Mouse (Mus musculus) liver, embryonic 15.5 days (tissue): ENCODE results near the gene Ubac2. TPM values are rescaled to one million over a fixed set of nuclear protein-coding genes. Genes with fewer than 3 reads are reported as not detected.

Experiments used
- ATAC-seq: fragments of 200-750 bp; cut with Nextera tagmentation; 2 replicates; pipeline ENCODE4 v1.8.0; 2017; ENCODE audit warnings: moderate number of reproducible peaks, mild to moderate bottlenecking, moderate library complexity; ENCODE audit not compliant: insufficient read depth
- H3K27ac ChIP-seq: fragments of 300-500 bp; sonication (generic); replicated peaks from 2 replicates; pipeline ENCODE4 v1.5.1; 2015; ENCODE audit warnings: mild to moderate bottlenecking, inconsistent platforms
- H3K27me3 ChIP-seq: fragments of 300-500 bp; sonication (generic); 2 replicates; pipeline ENCODE4 v1.6.1; 2015; ENCODE audit warnings: mild to moderate bottlenecking, inconsistent platforms
- H3K36me3 ChIP-seq: fragments of 300-500 bp; sonication (generic); replicated peaks from 2 replicates; pipeline ENCODE4 v1.6.1; 2015; ENCODE audit warnings: moderate library complexity, mild to moderate bottlenecking, inconsistent platforms
- H3K4me1 ChIP-seq: fragments of 300-500 bp; sonication (generic); replicated peaks from 2 replicates; pipeline ENCODE4 v1.6.1; 2015; ENCODE audit warnings: inconsistent platforms
- H3K4me2 ChIP-seq: fragments of 300-500 bp; sonication (generic); 2 replicates; pipeline ENCODE4 v1.6.1; 2015; ENCODE audit warnings: moderate library complexity, mild to moderate bottlenecking, inconsistent platforms
- H3K4me3 ChIP-seq: fragments of 300-500 bp; sonication (generic); replicated peaks from 2 replicates; pipeline ENCODE4 v1.5.1; 2015; ENCODE audit warnings: mild to moderate bottlenecking, inconsistent platforms
- H3K9ac ChIP-seq: fragments of 300-500 bp; sonication (generic); 2 replicates; pipeline ENCODE4 v1.6.1; 2015; ENCODE audit warnings: moderate library complexity, mild to moderate bottlenecking, inconsistent platforms
- H3K9me3 ChIP-seq: fragments of 300-500 bp; sonication (generic); replicated peaks from 2 replicates; pipeline ENCODE4 v1.6.1; 2016; ENCODE audit warnings: inconsistent platforms
- WGBS: fragments of 180-500 bp; shearing (Covaris S2); methylation state at CpG from one replicate; pipeline ENCODE4 v1.1.7; 2015; ENCODE audit warnings: mixed read lengths; ENCODE audit not compliant: insufficient replicate concordance; 5-methylcytosine and 5-hydroxymethylcytosine counted together
- polyA plus RNA-seq: library from polyadenylated mRNA; unstranded; fragments of >200 nt; fragmentation: Nextera tagmentation; extraction: Ambion mirVana; gene quantifications from 2 replicates; pipeline ENCODE4 v1.2.1, GENCODE M21; 2015

The Ubac2 gene
- polyA plus RNA-seq, 1 experiment from 2014 or later: 20.0 TPM

GRCm38 (mm10) chr14:121959538-121959980, 81.1 kb downstream of the Ubac2 start:
- WGBS: 69% methylated on average over 3 of the region's 3 CpGs
- Histone ChIP-seq H3K4me3 (no peak overlapping the region), H3K27ac (no peak overlapping the region), H3K9me3 (no peaks in the 10 kb centered on the region), H3K9ac (no peak overlapping the region), H3K36me3 (no peaks in the 10 kb centered on the region), H3K4me2 (no peak overlapping the region), H3K4me1 (peaks cover 34% of the 10 kb centered on the region), H3K27me3 (no peaks in the 10 kb centered on the region)
- no peak for ATAC-seq

GRCm38 (mm10) chr14:121960031-121960430, 81.6 kb downstream of the Ubac2 start:
- Histone ChIP-seq H3K9ac (no peak overlapping the region), H3K9me3 (no peaks in the 10 kb centered on the region), H3K4me2 (no peak overlapping the region), H3K4me3 (no peak overlapping the region), H3K36me3 (no peaks in the 10 kb centered on the region), H3K27ac (no peak overlapping the region), H3K27me3 (no peaks in the 10 kb centered on the region), H3K4me1 (peaks cover 34% of the 10 kb centered on the region)
- no peak for ATAC-seq
- 59% methylated on average over 4 of the region's 4 CpGs for WGBS

- no peaks in the 10 kb centered on the region for H3K9me3 ChIP-seq
- no peak for ATAC-seq
- no peak overlapping the region for H3K4me2 ChIP-seq
- no peak overlapping the region for H3K9ac ChIP-seq
- H3K4me3 ChIP-seq: no peak overlapping the region
- H3K36me3 ChIP-seq: no peaks in the 10 kb centered on the region
- 28% methylated on average over 2 of the region's 2 CpGs for WGBS
- no peaks in the 10 kb centered on the region for H3K27me3 ChIP-seq
- peaks cover 34% of the 10 kb centered on the region for H3K4me1 ChIP-seq
- no peak overlapping the region for H3K27ac ChIP-seq
Measured at GRCm38 (mm10) chr14:121960531-121960930, 82.1 kb downstream of the Ubac2 start.

GRCm38 (mm10) chr14:121960997-121961396, 82.6 kb downstream of the Ubac2 start:
- WGBS: 33% methylated on average over 6 of the region's 6 CpGs
- Histone ChIP-seq H3K4me2 (no peak overlapping the region), H3K9ac (no peak overlapping the region), H3K9me3 (no peaks in the 10 kb centered on the region), H3K27me3 (no peaks in the 10 kb centered on the region), H3K4me1 (peaks cover 34% of the 10 kb centered on the region), H3K27ac (no peak overlapping the region), H3K4me3 (no peak overlapping the region), H3K36me3 (no peaks in the 10 kb centered on the region)
- no peak for ATAC-seq

GRCm38 (mm10) chr14:121961496-121962127, 83.2 kb downstream of the Ubac2 start:
- Histone ChIP-seq H3K27me3 (no peaks in the 10 kb centered on the region), H3K36me3 (no peaks in the 10 kb centered on the region), H3K9ac (no peak overlapping the region), H3K4me3 (no peak overlapping the region), H3K27ac (no peak overlapping the region), H3K9me3 (no peaks in the 10 kb centered on the region), H3K4me2 (no peak overlapping the region), H3K4me1 (peaks cover 30% of the 10 kb centered on the region)
- ATAC-seq: 0 out of 2 replicates have a peak, but pooled peaks have one; percentile 11
- WGBS: 59% methylated on average over 12 of the region's 12 CpGs

- ATAC-seq: no peak
- Histone ChIP-seq H3K9ac (no peak overlapping the region), H3K4me3 (no peak overlapping the region), H3K27ac (no peak overlapping the region), H3K27me3 (no peaks in the 10 kb centered on the region), H3K4me2 (no peak overlapping the region), H3K36me3 (no peaks in the 10 kb centered on the region), H3K4me1 (peaks cover 30% of the 10 kb centered on the region), H3K9me3 (no peaks in the 10 kb centered on the region)
- WGBS: 53% methylated on average over 14 of the region's 14 CpGs
Measured at GRCm38 (mm10) chr14:121962128-121962890, 83.9 kb downstream of the Ubac2 start.

- Histone ChIP-seq H3K9ac (no peak overlapping the region), H3K9me3 (no peaks in the 10 kb centered on the region), H3K4me3 (no peak overlapping the region), H3K27me3 (no peaks in the 10 kb centered on the region), H3K4me2 (peak overlapping the region; percentile 17), H3K27ac (no peak overlapping the region), H3K4me1 (peaks cover 30% of the 10 kb centered on the region), H3K36me3 (no peaks in the 10 kb centered on the region)
- peak; percentile 9; the same call in 1 of the 2 replicates for ATAC-seq
- WGBS: 54% methylated on average over 9 of the region's 9 CpGs
Measured at GRCm38 (mm10) chr14:121963251-121963941, 85.0 kb downstream of the Ubac2 start.

- WGBS: 36% methylated on average over 4 of the region's 4 CpGs
- Histone ChIP-seq H3K27ac (no peak overlapping the region), H3K4me2 (peak overlapping the region; percentile 17)
Measured at GRCm38 (mm10) chr14:121963942-121964335, 85.5 kb downstream of the Ubac2 start.

GRCm38 (mm10) chr14:121964990-121965389, 86.6 kb downstream of the Ubac2 start, which contains the start of gene Gpr183:
TSS of gene Gpr183 (minus strand) at chr14:121965195.
- Histone ChIP-seq H3K4me2 (no peak within 1 kb of the TSS), H3K36me3 (no peaks in the 10 kb centered on the region), H3K4me1 (peaks cover 30% of the 10 kb centered on the region), H3K4me3 (no peak within 1 kb of the TSS), H3K9ac (no peak within 1 kb of the TSS), H3K27me3 (no peaks in the 10 kb centered on the region), H3K27ac (no peak within 1 kb of the TSS), H3K9me3 (no peaks in the 10 kb centered on the region)
- no peak for ATAC-seq
- 14% methylated on average over 6 of the region's 6 CpGs for WGBS

More at GRCm38 (mm10) chr14:121963942-121964335, 85.5 kb downstream of the Ubac2 start:
- Histone ChIP-seq H3K9ac (no peak overlapping the region), H3K27me3 (no peaks in the 10 kb centered on the region), H3K9me3 (no peaks in the 10 kb centered on the region), H3K4me1 (peaks cover 30% of the 10 kb centered on the region), H3K4me3 (no peak overlapping the region), H3K36me3 (no peaks in the 10 kb centered on the region)
- 0 out of 2 replicates have a peak, but pooled peaks have one; percentile 9 for ATAC-seq

GRCm38 (mm10) chr14:121965461-121965860, 87.0 kb downstream of the Ubac2 start:
- H3K4me3 ChIP-seq: no peak overlapping the region
- ATAC-seq: no peak
- H3K36me3 ChIP-seq: no peaks in the 10 kb centered on the region
- H3K27ac ChIP-seq: no peak overlapping the region
- no peak overlapping the region for H3K4me2 ChIP-seq
- no peak overlapping the region for H3K9ac ChIP-seq
- peaks cover 30% of the 10 kb centered on the region for H3K4me1 ChIP-seq
- no peaks in the 10 kb centered on the region for H3K9me3 ChIP-seq
- 74% methylated on average over 4 of the region's 4 CpGs for WGBS
- H3K27me3 ChIP-seq: no peaks in the 10 kb centered on the region

- ATAC-seq: no peak
- H3K4me2 ChIP-seq: no peak overlapping the region
- H3K9me3 ChIP-seq: no peaks in the 10 kb centered on the region
- H3K4me3 ChIP-seq: no peak overlapping the region
- no peak overlapping the region for H3K27ac ChIP-seq
- no peaks in the 10 kb centered on the region for H3K36me3 ChIP-seq
- H3K27me3 ChIP-seq: no peaks in the 10 kb centered on the region
- peaks cover 16% of the 10 kb centered on the region for H3K4me1 ChIP-seq
- 60% methylated on average over 4 of the region's 4 CpGs for WGBS
- no peak overlapping the region for H3K9ac ChIP-seq
Measured at GRCm38 (mm10) chr14:121967095-121967494, 88.7 kb downstream of the Ubac2 start.
